Mouse (Mus musculus) lung, embryonic 15.5 days (tissue): ENCODE data around the gene Nrarp. TPM values are rescaled to one million over a fixed set of nuclear protein-coding genes. Genes with fewer than 3 reads are reported as not detected.
A peak's percentile ranks its signal among the peaks of the same experiment; 100 is the strongest.

Experiments
- ATAC-seq: fragments of 200-750 bp; cut with Nextera tagmentation; 2 replicates; pipeline ENCODE4 v1.8.0; 2017; ENCODE audit warnings: moderate number of reproducible peaks, borderline replicate concordance; ENCODE audit not compliant: low FRiP score, low TSS enrichment; ENCODE audit errors: extremely low read depth
- H3K27ac ChIP-seq: fragments of 300-500 bp; sonication (generic); 2 replicates; pipeline ENCODE4 v1.5.1; 2015; ENCODE audit warnings: moderate library complexity, mild to moderate bottlenecking, inconsistent platforms
- H3K27me3 ChIP-seq: fragments of 300-500 bp; sonication (generic); 2 replicates; pipeline ENCODE4 v1.6.1; 2015; ENCODE audit warnings: inconsistent platforms
- H3K36me3 ChIP-seq: fragments of 300-500 bp; sonication (generic); 2 replicates; pipeline ENCODE4 v1.6.1; 2015; ENCODE audit warnings: inconsistent platforms
- H3K4me1 ChIP-seq: fragments of 300-500 bp; sonication (generic); 2 replicates; pipeline ENCODE4 v1.6.1; 2015; ENCODE audit warnings: inconsistent platforms
- H3K4me2 ChIP-seq: fragments of 300-500 bp; sonication (generic); 2 replicates; pipeline ENCODE4 v1.6.1; 2015; ENCODE audit warnings: inconsistent platforms, mild to moderate bottlenecking, moderate library complexity
- H3K4me3 ChIP-seq: fragments of 300-500 bp; sonication (generic); 2 replicates; pipeline ENCODE4 v1.5.1; 2015; ENCODE audit warnings: mild to moderate bottlenecking, inconsistent platforms
- H3K9ac ChIP-seq: fragments of 300-500 bp; sonication (generic); 2 replicates; pipeline ENCODE4 v1.6.1; 2015; ENCODE audit warnings: inconsistent platforms
- H3K9me3 ChIP-seq: fragments of 300-500 bp; sonication (generic); 2 replicates; pipeline ENCODE4 v1.6.1; 2016; ENCODE audit warnings: inconsistent platforms
- WGBS: fragments of 180-500 bp; shearing (Covaris S2); methylation state at CpG from one replicate; pipeline ENCODE4 v1.1.7; 2015; 5-methylcytosine and 5-hydroxymethylcytosine counted together
- polyA plus RNA-seq: library from polyadenylated mRNA; unstranded; fragments of >200 nt; fragmentation: Nextera tagmentation; extraction: Ambion mirVana; gene quantifications from 2 replicates; pipeline ENCODE4 v1.2.1, GENCODE M21; 2015

The Nrarp gene
- polyA plus RNA-seq, 1 experiment from 2014 or later = 15.7 TPM

DNA sequence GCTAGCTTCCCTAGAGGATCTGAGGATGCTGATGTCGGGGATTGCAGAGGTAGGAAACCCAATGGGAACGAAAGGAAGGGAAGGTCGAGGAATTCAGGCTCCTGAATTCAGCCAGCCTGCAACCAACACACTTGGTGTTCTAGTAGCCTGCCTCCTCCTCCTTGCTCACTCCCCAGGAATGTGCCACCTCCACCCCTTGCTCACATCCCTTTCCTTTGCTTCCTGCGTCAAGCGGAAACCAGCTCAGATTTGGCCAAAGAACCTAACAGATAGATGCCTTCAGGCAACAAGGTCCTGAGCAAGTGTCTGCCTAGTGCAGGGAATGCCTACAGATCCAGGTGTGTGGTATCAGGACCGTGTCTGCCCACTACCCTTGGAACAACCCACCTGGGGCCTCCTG is 4.0 kb upstream of the Nrarp start:
- Histone ChIP-seq H3K4me1 (peaks cover 61% of the 10 kb centered on the region), H3K27ac (peak overlapping the region; percentile 71; the same call in 1 of the 2 replicates), H3K36me3 (no peaks in the 10 kb centered on the region), H3K4me3 (no peak overlapping the region), H3K4me2 (no peak overlapping the region; the same call in 1 of the 2 replicates), H3K9ac (no peak overlapping the region), H3K27me3 (peaks cover 49% of the 10 kb centered on the region), H3K9me3 (no peaks in the 10 kb centered on the region)
- WGBS = 50% methylated on average over 6 of the region's 6 CpGs
- ATAC-seq = no peak

DNA sequence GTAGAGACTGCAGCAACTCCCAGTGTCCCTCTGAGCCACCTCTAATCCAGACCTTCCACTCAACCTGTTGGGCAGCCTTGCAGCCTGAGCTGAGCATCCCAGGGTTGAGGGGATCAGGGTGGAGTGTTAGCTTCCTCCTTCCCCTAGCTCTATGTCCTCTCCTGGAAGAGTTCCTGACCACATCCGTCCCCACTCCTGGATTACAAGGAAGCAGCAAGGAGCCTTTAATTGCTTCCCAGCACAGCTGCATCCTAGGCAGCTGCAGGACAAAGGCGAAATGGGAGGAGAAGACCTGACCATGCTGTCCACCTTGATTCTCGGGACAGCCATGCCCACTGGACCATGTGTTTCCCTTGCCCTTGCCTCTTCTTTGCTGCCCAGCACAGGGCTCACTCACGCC is 3.5 kb upstream of the Nrarp start:
- Histone ChIP-seq H3K4me1 (peaks cover 65% of the 10 kb centered on the region), H3K9ac (no peak overlapping the region), H3K27me3 (peaks cover 54% of the 10 kb centered on the region), H3K27ac (peak overlapping the region; percentile 71), H3K36me3 (no peaks in the 10 kb centered on the region), H3K4me2 (peak overlapping the region; percentile 30; the same call in 1 of the 2 replicates), H3K9me3 (no peaks in the 10 kb centered on the region), H3K4me3 (no peak overlapping the region)
- 36% methylated on average over 4 of the region's 4 CpGs for WGBS
- no peak for ATAC-seq

DNA sequence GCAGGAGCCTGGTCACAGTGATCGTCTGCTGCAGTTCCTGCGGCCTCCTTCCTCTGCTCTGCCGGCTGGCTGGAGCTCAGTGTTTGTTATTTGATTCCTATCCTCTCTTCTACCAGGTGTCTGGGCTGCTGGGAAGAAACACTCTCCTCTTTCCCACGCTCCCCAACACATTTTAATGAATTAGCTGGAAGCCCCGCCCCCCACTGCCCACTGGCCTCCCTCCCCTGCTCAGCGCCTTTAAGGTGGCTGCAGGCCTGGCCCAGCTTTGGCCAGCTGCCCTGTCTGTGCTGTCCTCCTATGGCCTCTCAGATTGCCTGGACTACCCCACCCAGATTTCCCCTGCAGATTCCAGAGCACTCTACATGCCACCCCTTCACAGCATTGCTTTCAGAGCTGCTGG is 2.9 kb upstream of the Nrarp start:
- no peak for ATAC-seq
- H3K27ac ChIP-seq = peak overlapping the region; percentile 71
- no peaks in the 10 kb centered on the region for H3K9me3 ChIP-seq
- no peak overlapping the region for H3K4me3 ChIP-seq
- H3K4me2 ChIP-seq = peak overlapping the region; percentile 30; the same call in 1 of the 2 replicates
- WGBS = 8% methylated on average over 6 of the region's 6 CpGs
- H3K4me1 ChIP-seq = peaks cover 65% of the 10 kb centered on the region
- H3K27me3 ChIP-seq = peaks cover 58% of the 10 kb centered on the region
- H3K36me3 ChIP-seq = no peaks in the 10 kb centered on the region
- peak overlapping the region; percentile 7; the same call in 1 of the 2 replicates for H3K9ac ChIP-seq

DNA sequence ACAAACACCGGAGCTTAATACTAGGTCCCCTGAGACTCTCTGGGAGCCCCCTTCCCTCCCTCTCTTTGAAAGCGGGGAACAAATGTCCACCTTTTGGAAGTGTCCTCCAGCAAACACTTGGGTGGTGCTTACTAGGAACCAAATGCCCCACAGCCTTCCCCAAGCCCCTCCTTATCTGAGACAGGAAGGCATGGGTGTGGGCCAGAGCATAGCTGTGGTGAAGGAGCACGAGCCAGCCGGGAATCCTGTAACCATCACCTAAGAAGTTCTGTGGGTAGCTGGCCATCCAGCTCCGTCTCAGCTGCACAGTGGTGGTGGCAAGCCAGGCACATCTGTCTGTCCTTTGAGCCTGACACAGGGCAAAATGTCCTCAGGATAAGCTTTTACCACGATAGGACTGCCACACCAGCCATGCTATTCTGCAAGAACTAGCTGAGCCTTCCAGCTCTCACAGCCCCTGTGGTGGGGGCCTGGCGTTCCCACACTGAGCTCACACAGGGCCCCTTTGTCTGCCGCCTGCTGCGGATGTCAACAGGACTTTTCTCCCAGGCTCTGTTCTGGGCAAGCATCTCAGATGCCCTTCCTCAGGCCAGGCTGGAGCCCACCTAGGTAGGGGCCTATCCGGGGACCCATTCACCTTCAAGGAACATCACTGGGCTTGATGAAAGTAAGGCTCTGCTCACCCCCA is 2.1 kb upstream of the Nrarp start:
- H3K4me1 ChIP-seq = peaks cover 63% of the 10 kb centered on the region
- H3K9me3 ChIP-seq = no peaks in the 10 kb centered on the region
- no peak overlapping the region for H3K9ac ChIP-seq
- no peaks in the 10 kb centered on the region for H3K36me3 ChIP-seq
- H3K4me3 ChIP-seq = no peak overlapping the region
- peak overlapping the region; percentile 71; the same call in 1 of the 2 replicates for H3K27ac ChIP-seq
- no peak for ATAC-seq
- peak overlapping the region; percentile 10; the same call in 1 of the 2 replicates for H3K4me2 ChIP-seq
- peaks cover 63% of the 10 kb centered on the region for H3K27me3 ChIP-seq
- WGBS = 22% methylated on average over 10 of the region's 10 CpGs

DNA sequence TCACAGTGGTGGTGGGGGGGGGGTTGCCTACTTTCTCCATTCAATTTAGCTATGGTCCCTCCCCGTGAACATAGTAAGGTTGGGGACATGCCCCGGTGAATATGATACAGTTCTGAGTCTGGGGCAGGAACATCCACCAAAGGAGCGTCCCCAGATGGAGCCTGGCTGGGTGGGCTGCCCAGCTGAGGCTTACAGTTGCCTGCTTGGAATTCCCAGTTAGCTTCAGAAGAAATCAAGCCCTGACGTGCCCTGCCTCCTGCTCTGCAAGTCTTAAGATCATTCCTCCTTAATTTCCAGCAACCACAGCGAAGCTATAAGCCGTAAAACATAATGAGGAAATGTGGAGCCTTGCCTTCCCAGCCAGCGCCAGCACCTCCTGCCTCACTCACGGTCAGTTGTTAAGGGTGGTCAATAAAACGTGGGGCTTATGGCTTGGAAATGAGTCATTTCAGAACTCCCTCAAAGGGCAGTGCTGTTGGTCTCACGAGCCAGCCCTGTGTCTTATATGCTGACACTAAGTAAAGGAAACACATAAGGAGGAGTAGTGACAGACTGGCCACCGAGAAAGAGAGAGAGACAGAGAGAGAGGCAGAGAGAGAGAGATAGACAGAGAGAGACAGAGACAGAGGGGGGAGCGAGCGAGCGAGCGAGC is 866 bp upstream of the Nrarp start:
- WGBS = 51% methylated on average over 15 of the region's 15 CpGs
- Histone ChIP-seq H3K4me3 (peak overlapping the region; percentile 58), H3K9ac (no peak overlapping the region; the same call in 1 of the 2 replicates), H3K4me1 (peaks cover 63% of the 10 kb centered on the region), H3K36me3 (no peaks in the 10 kb centered on the region), H3K27me3 (peaks cover 68% of the 10 kb centered on the region), H3K9me3 (no peaks in the 10 kb centered on the region), H3K4me2 (peak overlapping the region; percentile 91), H3K27ac (0 out of 2 replicates have a peak overlapping the region, but pooled peaks have one; percentile 7)
- ATAC-seq = no peak

DNA sequence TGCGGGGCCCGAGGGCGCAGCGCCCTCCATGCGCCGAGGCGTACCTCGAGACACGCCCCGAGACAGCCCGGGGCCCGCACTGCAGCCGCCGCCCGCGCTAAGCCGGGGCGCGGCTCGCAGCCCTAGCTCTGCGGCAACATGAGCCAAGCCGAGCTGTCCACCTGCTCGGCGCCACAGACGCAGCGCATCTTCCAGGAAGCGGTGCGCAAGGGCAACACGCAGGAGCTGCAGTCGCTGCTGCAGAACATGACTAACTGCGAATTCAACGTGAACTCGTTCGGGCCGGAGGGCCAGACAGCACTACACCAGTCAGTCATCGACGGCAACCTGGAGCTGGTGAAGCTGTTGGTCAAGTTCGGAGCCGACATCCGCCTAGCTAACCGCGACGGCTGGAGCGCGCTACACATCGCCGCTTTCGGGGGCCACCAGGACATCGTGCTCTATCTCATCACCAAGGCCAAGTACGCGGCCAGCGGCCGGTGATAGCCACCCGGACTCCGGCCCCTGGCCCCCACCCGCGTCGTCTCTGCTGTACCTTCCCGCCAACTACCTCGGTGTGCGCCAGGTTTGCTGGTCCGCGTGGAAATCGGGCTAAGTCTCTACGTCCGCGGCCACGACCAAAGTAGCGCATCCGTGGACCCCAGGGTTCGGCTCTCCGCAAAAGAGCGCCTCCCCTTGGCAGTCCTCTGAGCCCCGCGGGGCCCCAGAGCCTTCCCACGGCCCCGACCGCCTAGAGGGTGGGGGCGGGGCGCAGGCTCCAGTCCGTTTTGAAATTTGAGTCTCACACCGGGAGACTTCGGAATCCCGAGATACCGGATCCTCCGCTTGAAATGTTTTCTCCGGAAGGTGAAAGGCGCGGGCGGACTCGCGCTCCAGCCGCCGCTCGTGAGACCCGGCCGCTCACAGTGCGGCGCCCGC is 674 bp downstream of the Nrarp start:
- Histone ChIP-seq H3K9ac (peak overlapping the region; percentile 64), H3K36me3 (no peaks in the 10 kb centered on the region), H3K9me3 (no peaks in the 10 kb centered on the region), H3K27ac (peak overlapping the region; percentile 92), H3K4me1 (peaks cover 63% of the 10 kb centered on the region), H3K4me2 (peak overlapping the region; percentile 91), H3K4me3 (peak overlapping the region; percentile 58), H3K27me3 (peaks cover 69% of the 10 kb centered on the region)
- WGBS = under 1% methylated on average over 100 of the region's 100 CpGs
- ATAC-seq = peak; percentile 53; the same call in 1 of the 2 replicates

DNA sequence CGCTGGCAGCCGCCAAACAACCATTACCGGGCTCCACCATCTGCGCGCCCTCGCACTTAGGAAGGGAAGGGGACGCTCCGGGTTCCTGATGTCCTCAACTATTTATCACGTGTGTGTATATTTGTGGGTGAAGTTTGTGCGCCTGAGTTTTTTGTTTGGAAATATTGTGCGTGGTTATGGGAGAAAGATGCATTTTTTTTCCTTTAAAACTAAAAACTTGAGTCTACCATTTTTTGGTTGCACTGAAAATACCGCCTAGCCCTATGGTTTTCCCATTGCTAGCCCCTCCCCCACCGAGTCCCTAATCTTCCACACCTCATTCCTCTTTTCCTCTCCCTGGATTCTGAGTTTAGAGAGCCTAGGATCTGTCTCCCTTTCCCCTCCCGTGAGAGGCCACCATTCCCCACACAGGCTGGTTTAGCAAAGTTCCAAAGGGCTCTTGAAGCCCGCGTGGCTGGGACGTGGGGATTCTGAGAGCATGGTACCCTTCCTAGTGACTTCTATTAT is 1.4 kb downstream of the Nrarp start:
- peaks cover 64% of the 10 kb centered on the region for H3K27me3 ChIP-seq
- H3K9me3 ChIP-seq = no peaks in the 10 kb centered on the region
- under 1% methylated on average over 17 of the region's 17 CpGs for whole genome bisulfite sequencing
- peak overlapping the region; percentile 64 for H3K9ac ChIP-seq
- H3K4me3 ChIP-seq = peak overlapping the region; percentile 58
- peak overlapping the region; percentile 91 for H3K4me2 ChIP-seq
- H3K4me1 ChIP-seq = peaks cover 58% of the 10 kb centered on the region
- no peaks in the 10 kb centered on the region for H3K36me3 ChIP-seq
- no peak for ATAC-seq
- H3K27ac ChIP-seq = peak overlapping the region; percentile 92

DNA sequence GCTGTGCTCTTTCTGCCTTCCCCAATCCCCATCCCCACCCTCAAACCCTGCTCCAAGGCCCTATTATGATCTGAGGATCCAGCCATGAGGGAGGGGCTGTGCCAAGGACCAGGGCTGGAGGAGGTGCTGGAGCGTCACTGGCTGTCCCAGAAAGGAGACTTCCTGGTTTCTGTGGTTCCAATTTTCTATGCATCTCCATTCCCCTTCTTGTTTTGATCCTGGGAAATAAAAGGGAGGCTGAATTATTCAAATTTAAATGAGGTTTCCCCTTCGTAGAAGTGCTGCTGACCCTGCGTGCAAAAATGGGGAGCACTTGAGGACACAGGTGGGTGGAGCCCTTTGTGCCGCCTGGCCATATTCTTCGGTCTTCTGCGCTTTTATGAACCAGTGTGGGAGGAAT is 2.1 kb downstream of the Nrarp start:
- peak overlapping the region; percentile 58 for H3K4me3 ChIP-seq
- H3K36me3 ChIP-seq = no peaks in the 10 kb centered on the region
- no peaks in the 10 kb centered on the region for H3K9me3 ChIP-seq
- WGBS = 26% methylated on average over 6 of the region's 6 CpGs
- H3K27ac ChIP-seq = no peak overlapping the region
- ATAC-seq = no peak
- H3K4me1 ChIP-seq = peaks cover 51% of the 10 kb centered on the region
- H3K9ac ChIP-seq = peak overlapping the region; percentile 4; the same call in 1 of the 2 replicates
- H3K4me2 ChIP-seq = peak overlapping the region; percentile 91
- H3K27me3 ChIP-seq = peaks cover 57% of the 10 kb centered on the region

DNA sequence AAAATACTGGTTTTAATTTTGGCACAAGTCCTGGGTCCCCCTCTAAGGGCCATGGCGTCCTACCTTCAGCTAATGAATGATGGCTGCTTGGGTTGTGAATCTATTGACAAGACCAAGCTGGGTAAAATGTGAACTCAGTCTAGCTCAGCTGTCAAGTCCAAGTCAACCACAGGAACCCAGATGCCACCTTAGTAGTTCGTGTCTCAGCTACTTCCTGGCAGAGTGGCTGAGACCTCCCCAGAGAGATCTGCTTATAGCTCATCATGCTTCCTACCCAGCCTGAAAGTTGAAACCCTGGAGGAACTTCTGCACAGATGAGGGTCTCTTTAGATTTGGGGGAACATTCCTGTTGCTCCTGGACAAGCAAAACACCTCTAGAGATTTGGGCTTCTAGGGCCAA is 2.8 kb downstream of the Nrarp start:
- 67% methylated on average over 2 of the region's 2 CpGs for WGBS
- peak overlapping the region; percentile 58; the same call in 1 of the 2 replicates for H3K4me3 ChIP-seq
- H3K9ac ChIP-seq = no peak overlapping the region
- H3K27ac ChIP-seq = no peak overlapping the region
- peaks cover 51% of the 10 kb centered on the region for H3K27me3 ChIP-seq
- H3K4me1 ChIP-seq = peaks cover 44% of the 10 kb centered on the region
- no peaks in the 10 kb centered on the region for H3K36me3 ChIP-seq
- no peaks in the 10 kb centered on the region for H3K9me3 ChIP-seq
- ATAC-seq = no peak
- H3K4me2 ChIP-seq = peak overlapping the region; percentile 91; the same call in 1 of the 2 replicates

DNA sequence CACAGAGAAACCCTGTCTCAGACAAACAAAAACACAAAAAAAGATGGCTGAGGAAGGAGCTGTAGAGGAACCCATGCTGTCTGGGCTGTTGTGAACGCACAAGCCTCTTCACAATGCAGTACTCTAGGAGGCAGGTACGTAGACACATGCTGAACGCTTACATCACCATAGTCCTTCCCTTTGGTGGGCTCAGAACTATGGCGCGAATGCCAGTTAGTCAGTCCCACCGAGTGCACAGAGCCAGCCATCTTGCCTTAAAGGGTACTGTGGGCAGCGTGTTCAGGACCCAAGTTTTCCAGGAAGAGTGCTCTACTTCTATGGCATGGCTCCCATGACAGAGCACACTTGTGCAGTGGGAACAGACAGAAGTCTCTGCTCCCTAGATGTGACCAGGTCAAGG is 3.9 kb downstream of the Nrarp start:
- no peak overlapping the region for H3K4me2 ChIP-seq
- no peak overlapping the region for H3K27ac ChIP-seq
- H3K9ac ChIP-seq = no peak overlapping the region
- peaks cover 38% of the 10 kb centered on the region for H3K4me1 ChIP-seq
- WGBS = 92% methylated on average over 7 of the region's 7 CpGs
- no peaks in the 10 kb centered on the region for H3K9me3 ChIP-seq
- H3K4me3 ChIP-seq = no peak overlapping the region
- H3K36me3 ChIP-seq = no peaks in the 10 kb centered on the region
- peaks cover 41% of the 10 kb centered on the region for H3K27me3 ChIP-seq
- ATAC-seq = no peak
